Mouse (Mus musculus) neutrophil, adult 65 days (primary cell): ENCODE data around the gene E2f4. TPM values are rescaled to one million over a fixed set of nuclear protein-coding genes. Genes with fewer than 3 reads are reported as not detected.

Source experiments
- total RNA-seq: library from RNA; stranded (reverse); gene quantifications from 2 replicates; pipeline ENCODE4 v1.2.4, GENCODE M21; 2023

Gene E2f4
- total RNA-seq, result 40.5 and 43.1 TPM in 2 replicates

DNA sequence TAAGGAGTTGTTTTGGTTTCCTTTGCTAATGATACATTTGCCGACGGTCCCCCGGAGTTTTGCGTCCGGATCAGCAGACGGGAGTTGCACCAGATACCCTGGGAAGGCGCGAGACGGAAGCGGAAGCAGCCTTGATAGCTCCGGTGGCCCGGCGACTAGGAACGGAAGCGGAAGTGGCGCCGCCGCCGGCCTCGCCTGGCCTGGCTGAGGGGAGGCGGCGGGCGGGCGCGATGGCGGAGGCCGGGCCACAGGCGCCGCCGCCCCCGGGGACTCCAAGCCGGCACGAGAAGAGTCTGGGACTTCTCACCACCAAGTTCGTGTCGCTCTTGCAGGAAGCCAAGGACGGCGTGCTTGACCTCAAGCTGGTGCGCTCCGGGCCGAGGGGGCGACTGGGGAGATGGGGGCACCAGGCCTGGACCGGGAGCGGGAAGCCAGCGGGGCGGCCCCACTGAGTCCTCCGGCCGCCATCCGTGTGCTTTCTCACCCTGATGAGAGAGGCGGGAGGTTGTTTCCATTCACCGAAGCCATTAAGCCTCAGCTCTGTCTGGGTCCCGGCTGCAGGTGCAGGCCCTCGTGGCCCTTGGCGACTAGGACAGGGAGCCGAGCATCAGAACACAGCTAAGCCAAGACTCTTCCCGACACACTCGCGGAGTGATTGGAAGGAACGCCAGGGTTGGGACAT is at the start of gene E2f4:
TSS of gene E2f4 (plus strand) at position 153 of the 682 bp plus-strand sequence.

DNA sequence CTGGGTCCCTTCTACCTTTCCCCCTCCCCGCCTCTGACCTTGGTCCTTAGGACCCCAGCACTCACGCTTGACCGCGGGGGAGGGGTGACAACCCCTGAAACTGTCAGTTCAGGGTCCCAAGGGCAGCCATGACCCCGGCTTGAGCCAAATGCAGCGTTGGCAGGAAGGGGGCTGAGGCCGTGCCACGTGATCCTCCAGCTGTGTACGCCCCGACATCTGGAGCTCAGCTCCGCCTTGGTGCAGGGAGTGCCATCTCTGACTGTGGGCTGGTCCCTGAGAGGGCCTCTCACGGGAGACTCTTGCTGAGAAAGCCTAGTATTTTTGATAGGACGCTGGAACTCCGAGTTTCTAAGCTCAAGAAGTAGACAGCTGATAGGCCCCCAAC is 42.5 kb upstream of the E2f4 start, which contains the start of gene B3gnt9:
TSS of gene B3gnt9 (minus strand) at position 188 of the 385 bp plus-strand sequence.

DNA sequence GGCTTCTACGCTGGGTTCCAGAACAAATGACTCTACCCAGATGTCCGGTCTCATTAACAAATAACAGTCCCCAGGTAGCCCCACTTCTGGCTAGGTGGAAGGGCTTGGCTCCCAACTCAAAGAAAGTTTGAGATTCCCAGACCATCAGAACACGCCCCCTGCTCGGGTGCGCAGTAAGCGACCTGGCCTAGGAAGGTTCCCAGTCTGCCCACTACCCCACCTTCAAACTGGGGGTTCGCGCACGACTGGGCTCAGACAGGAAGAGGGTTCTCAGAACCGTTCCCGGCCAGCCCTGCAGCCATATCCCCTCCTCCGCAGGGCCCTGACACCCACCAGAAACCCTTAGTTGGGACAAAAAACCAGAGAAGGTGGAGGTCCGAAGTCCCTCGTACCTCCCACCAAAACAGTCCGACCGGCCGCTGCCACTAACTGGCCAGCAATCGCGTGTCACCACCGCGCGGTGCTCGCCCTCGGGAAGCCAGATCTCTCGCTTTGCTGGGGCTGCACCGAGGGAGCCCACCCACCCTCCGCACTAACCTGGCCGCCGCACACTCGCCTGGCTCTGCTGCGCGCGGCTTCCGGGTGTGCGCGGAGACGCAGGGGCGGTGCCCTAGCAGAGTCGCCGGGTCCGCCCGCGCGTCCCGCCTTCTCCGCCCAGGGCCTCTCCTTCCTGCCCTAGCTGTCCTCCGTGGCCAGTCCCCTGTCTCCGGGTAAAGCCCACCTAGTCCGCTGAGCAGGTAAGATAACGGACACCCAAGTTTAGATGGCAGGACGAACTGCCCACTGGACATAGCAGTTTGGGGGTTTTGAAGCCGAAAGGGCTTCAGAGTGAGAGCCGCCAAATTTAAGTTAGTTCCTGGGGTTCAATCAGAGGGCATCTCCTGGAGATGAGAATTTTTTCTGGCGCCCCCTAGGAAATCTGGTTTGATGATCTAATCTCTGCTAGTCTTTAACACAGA is 33.2 kb upstream of the E2f4 start, which contains the start of the genes Tradd and Fbxl8:
TSS of gene Tradd (minus strand) at position 586 of the 959 bp plus-strand sequence.
TSS of gene Fbxl8 (plus strand) at position 625 of the 959 bp plus-strand sequence.

DNA sequence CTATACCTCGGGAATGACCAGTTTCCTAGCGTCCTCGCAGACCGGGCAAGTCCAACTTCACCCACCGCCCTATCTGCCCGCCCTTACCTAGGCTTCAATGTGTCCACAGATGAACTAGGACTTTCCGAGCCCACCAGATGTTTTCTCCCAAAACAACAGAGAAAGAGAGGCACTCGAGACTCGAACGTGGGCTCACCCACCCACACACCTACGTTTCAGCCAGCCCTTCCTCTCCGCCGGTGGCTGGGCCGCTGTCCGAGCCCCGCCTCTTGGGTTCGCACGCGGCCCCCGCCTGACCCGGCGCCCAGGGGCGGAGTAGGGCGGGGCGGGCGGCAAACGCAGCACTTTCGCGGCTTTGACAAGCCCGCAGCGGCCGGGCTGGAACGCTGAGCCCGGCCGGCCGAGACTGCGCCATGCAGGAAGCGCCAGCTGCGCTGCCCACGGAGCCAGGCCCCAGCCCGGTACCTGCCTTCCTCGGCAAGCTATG is 28.0 kb upstream of the E2f4 start, which contains the start of gene Hsf4:
TSS of gene Hsf4 (plus strand) at position 341 of the 487 bp plus-strand sequence.

DNA sequence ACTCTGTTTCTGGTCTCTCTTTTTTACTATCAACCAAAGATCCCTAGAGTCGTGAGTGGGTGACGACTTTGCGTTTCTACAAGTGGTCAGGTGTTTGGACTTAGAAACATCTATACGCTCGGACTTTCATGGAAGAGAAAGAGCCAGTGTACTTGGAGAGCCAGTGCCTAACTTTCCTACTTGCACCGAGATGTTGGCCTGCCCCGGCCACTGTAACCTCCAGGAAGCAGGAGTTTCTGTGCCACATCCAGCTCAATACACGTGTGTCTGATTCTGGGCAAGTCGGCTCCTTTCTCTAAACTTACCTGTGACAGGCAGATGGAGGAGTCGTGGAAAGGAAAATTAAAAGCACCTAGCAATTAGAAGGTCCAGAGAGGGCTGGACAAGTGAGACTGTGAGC is 21.6 kb upstream of the E2f4 start, which contains the start of gene Nol3:
TSS of gene Nol3 (plus strand) at position 301 of the 400 bp plus-strand sequence.

DNA sequence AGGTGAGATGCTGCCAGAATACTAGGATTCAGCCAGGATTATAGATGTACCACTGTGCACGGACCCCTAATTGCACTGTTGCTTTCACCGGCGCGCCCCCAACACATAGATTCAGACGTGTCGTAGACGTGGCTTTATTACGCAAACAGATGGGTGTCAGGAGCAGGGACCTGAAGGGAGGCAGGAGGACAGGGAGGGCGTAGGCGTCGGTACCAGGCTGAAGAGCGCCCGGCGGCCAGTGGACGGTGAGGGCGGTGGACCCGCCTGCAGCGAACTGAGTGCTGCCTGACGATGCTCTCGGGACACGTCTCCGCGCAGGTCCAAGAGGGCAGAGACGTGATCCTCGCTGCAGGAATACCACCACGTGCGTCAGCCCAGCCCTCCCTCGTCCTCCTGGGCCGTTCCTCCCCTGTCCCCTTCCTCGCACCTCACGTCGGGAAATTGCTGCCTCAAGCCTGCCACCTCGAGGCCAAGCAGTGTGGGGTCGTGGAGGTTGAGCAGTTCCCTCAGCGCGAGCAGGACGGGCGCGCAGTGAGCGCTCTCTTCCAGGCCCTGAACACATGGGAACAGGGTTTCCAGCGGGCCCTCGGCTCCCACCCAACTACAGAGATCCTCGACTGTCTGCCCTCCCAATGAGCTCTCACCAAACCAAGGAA is 7.5 kb upstream of the E2f4 start, which contains the start of gene 4931428F04Rik:
TSS of gene 4931428F04Rik (minus strand) at position 60 of the 656 bp plus-strand sequence.

DNA sequence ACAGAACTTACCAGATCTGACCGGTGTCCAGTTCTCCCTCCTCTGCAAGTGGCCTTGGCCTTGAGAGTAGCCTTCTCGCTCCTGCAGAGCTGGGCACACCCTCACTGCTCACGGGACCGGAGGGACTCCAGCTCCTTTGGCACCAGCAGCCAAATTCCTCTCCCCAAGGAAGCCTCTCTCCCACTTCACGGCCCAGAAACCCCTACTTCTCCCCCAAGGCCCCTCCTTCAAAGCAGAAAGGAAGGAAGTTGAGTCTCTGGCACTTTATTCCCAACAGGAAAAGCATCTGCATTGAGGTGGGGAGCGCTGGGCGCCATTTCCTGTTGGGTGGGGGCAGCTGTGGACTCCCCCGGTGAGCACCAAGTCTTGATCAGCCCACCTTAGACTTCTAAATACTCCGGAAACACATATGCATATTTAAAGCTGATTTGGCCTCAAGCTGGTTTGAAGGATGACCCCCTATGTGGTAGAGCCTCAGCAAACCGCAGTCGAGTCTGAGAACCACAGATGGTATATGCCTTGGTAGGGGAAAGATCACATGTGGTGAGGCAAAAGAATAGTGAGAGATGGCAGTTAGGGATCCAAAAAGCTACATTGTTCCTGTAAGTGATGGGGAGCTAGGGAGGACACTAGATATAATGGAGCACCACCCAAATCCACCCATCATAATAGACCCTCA is 1.4 kb upstream of the E2f4 start, which contains the start of gene Exoc3l:
TSS of gene Exoc3l (minus strand) at position 207 of the 679 bp plus-strand sequence.

DNA sequence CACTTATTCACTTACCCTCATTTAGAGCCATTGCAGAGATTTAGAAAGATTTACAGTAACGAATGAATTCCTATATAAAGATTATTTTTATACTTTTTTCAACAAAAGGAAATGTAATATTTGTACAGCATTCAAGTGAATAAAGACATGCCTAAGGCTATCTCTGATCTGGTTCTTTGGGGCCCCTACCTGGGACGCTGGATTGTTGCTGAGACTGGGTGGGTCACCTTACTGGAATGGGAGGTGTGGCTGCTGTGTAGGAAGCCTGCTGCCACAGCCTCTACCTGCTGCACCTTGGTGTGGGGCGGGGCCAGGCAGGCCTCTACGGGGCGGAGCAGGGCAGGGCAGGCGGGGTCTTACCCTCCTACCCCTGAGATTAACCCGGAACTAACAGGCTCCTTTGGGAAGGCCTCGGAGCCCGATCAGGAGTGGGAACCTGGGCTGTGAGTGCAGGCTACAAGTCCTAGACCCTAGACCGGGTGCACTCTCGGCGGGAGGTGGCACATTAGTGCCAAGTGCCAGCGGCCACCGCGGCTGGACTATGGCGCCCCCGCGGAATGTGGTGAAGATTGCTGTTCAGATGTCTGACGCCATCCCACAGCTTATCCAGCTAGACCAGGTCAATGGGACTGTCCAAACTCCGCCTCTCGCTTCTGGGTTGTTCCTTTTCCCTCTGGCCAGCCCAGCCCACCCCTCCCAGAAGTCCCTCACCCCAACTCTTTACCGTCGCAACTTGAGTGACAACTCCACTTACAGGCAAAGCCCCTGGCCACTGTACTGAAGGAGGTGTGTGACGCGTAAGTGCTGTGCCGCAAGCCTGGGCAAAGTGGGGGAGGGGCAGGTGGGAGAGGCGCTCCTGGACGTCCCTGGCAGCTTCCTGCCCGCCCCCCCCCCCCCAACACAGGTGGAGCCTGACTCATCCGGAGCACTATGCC is 8.0 kb downstream of the E2f4 start, which contains the start of gene Elmo3:
TSS of gene Elmo3 (plus strand) at position 391 of the 935 bp plus-strand sequence.

DNA sequence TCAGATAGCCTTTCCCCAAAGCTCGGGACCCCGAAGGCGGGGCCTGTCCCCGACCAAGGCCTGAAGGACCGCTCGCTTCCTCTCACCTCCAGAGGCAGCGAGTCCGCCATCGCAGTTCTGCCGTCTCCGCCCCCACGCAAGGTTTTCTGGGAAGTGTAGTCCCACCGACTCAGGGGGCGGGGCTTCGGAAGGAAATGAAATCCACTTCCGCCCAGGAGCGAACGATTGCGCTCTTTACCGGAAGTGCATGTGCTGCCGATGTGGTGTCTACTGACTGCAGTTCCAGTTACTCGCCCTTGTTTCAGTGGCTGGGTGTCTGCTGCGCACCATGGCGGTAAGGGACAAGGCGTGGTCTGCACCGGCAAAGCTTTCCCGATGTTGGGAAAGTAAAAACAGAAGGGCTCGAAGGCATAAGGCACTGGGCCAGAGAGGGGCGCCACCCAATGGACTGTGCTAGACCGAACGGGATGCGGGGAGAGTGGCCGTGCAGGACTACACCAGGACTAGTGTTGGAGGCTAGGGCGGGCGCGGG is 28.7 kb downstream of the E2f4 start, which contains the start of the genes Lrrc29 and Tmem208:
TSS of gene Lrrc29 (minus strand) at position 138 of the 532 bp plus-strand sequence.
TSS of gene Tmem208 (plus strand) at position 214 of the 532 bp plus-strand sequence.

DNA sequence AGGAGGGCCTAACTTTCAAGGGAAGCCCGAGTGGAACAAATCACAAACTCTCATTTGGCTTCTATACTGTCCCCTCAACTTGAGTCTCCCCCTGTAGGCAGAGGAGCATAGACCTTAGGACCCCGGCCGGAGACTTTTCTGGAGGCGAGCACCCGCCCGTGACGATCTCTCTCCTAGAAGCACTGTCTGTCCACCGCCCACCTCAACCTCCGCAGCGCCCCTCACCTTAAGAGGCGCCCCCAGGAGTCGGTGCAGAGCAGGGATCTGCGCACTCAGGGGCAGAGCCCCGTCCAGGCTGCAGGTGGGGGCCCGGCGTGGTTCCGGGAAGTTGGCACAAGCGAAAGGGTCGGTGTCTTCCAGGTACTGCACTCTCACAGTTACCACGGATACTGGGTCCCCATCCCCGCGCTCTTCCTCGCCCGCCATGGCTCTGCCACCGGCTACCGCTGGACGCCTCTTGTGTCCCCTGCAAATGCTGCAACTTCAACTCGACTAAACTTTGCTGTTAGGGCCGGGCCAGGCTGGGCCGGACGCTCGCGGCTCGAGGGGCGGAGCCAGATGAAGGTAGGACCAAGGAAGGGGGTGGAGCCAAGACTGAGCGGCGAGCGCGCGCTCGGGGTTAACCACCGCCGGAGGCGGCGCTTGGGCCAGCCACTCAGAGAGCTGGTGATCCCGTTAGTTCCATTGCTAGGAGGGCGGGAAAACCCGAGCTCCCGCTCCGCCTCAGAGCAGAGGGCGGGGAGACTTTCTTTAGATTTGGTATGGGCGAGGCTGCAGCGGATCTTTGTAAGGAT is 50.2 kb downstream of the E2f4 start, which contains the start of gene Fhod1:
TSS of gene Fhod1 (minus strand) at position 526 of the 794 bp plus-strand sequence.

DNA sequence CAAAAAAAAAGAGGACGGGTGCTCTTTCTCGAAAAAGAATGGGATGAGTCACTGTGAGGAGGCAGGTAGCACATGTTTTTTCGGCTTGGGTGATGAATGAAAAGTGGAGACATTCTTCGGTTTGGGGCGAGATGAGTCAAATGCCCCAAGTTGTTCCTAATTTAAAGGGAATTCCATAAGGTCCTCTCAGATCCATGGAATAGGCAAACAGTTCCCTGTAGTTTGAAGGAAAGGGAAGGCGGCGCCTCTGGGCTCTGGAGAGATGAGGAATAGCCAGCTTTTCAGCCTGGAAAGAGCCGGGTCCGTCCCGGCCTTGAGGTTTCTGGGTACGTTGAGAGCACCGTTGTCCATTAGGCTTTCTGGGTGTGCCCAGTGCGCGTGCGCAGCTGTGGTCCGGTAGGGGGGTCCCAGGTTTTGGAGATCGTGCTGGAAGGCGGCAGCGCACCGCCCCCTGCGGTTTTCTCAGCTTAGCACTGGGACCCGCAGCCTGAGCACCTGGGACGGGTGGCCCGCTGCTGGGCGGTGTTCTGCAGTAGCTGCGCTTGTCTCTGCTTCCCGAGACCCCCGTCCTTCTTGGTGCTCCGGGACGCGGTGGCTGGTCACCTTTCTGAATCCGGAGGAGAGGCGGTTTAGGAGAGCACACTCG is 51.1 kb downstream of the E2f4 start, which contains the start of gene Slc9a5:
TSS of gene Slc9a5 (plus strand) at position 394 of the 646 bp plus-strand sequence.

Other genes with a start within 250 kb of the E2f4 start
- gene Ces3a, start 249.1 kb upstream of the E2f4 start, total RNA-seq, result not detected in 2 replicates
- gene Ces3b, start 213.9 kb upstream of the E2f4 start, total RNA-seq, result not detected in 2 replicates
- not detected in 2 replicates for gene Ces4a, start 165.9 kb upstream of the E2f4 start, total RNA-seq
- gene Cbfb, start 127.0 kb upstream of the E2f4 start, total RNA-seq, result 62.9 and 82.1 TPM in 2 replicates
- 39.6 and 54.8 TPM in 2 replicates for gene D230025D16Rik, start 72.5 kb upstream of the E2f4 start, total RNA-seq
- gene B3gnt9, start 42.5 kb upstream of the E2f4 start, total RNA-seq, result 0.50 and 0.95 TPM in 2 replicates
- 19.4 and 27.8 TPM in 2 replicates for gene Tradd, start 33.1 kb upstream of the E2f4 start, total RNA-seq
- 3.3 and 4.7 TPM in 2 replicates for gene Fbxl8, start 33.0 kb upstream of the E2f4 start, total RNA-seq
- not detected in 2 replicates for gene Hsf4, start 27.9 kb upstream of the E2f4 start, total RNA-seq
- gene Nol3, start 21.5 kb upstream of the E2f4 start, total RNA-seq, result not detected in 2 replicates
- gene 4931428F04Rik, start 7.8 kb upstream of the E2f4 start, total RNA-seq, result 0.63 and 0.95 TPM in 2 replicates
- 0.32 and 0.59 TPM in 2 replicates for gene Exoc3l, start 1.6 kb upstream of the E2f4 start, total RNA-seq
- gene Elmo3, start 7.9 kb downstream of the E2f4 start, total RNA-seq, result 0.68 and 0.98 TPM in 2 replicates
- gene Lrrc29, start 28.6 kb downstream of the E2f4 start, total RNA-seq, result 6.1 and 7.4 TPM in 2 replicates
- 22.7 and 23.8 TPM in 2 replicates for gene Tmem208, start 28.7 kb downstream of the E2f4 start, total RNA-seq
- 64.1 and 65.5 TPM in 2 replicates for gene Fhod1, start 50.3 kb downstream of the E2f4 start, total RNA-seq
- gene Slc9a5, start 51.2 kb downstream of the E2f4 start, total RNA-seq, result 1.2 and 2.2 TPM in 2 replicates
- 0.73 and 1.3 TPM in 2 replicates for gene Plekhg4, start 75.6 kb downstream of the E2f4 start, total RNA-seq
- gene Kctd19, start 115.8 kb downstream of the E2f4 start, total RNA-seq, result 0.32 and 1.1 TPM in 2 replicates
- gene Lrrc36, start 115.9 kb downstream of the E2f4 start, total RNA-seq, result not detected in 2 replicates
- gene Tppp3, start 173.9 kb downstream of the E2f4 start, total RNA-seq, result 14.4 and 17.1 TPM in 2 replicates
- gene Zdhhc1, start 199.2 kb downstream of the E2f4 start, total RNA-seq, result 1.4 and 2.3 TPM in 2 replicates
- not detected in 2 replicates for gene Hsd11b2, start 221.1 kb downstream of the E2f4 start, total RNA-seq